Mouse (Mus musculus) cortical plate, adult 2 months (tissue): ENCODE data around the gene Ftsj3. TPM values are rescaled to one million over a fixed set of nuclear protein-coding genes. Genes with fewer than 3 reads are reported as not detected.
"Not testable (repeated sequence)": the region's sequence is repeated elsewhere in the genome, so short reads cannot be mapped to it uniquely, and the experiment has no call there.

Experiments used
- H3K27ac ChIP-seq: fragments of 200-500 bp; 2 replicates; pipeline ENCODE4 v1.5.1; 2012; ENCODE audit warnings: low read length, control low read depth, inconsistent platforms; ENCODE audit not compliant: insufficient read depth
- H3K4me1 ChIP-seq: fragments of 200-500 bp; 2 replicates; pipeline ENCODE4 v1.6.1; 2011; ENCODE audit warnings: low read length; ENCODE audit not compliant: control insufficient read depth, insufficient read depth
- H3K4me3 ChIP-seq: fragments of 200-500 bp; 2 replicates; pipeline ENCODE4 v1.5.1; 2011; ENCODE audit warnings: mild to moderate bottlenecking, low read length, control low read depth; ENCODE audit not compliant: insufficient read depth
- CTCF ChIP-seq: fragments of 200-500 bp; IDR thresholded peaks from 2 replicates; pipeline ENCODE4 v1.5.1; 2011; ENCODE audit warnings: mild to moderate bottlenecking, control low read depth, low read length; ENCODE audit not compliant: insufficient read depth; ENCODE audit errors: extremely low read depth
- POLR2A ChIP-seq: fragments of 200-500 bp; IDR thresholded peaks from 2 replicates; pipeline ENCODE4 v1.6.1; 2011; ENCODE audit warnings: mild to moderate bottlenecking, low read length, control low read depth; ENCODE audit not compliant: insufficient read depth; ENCODE audit errors: extremely low read depth
- polyA plus RNA-seq: library from polyadenylated mRNA; depleted of rRNA; stranded (reverse); fragments of >200 nt; gene quantifications from 2 replicates; pipeline ENCODE4 v1.2.3, GENCODE M21; 2012

Gene Ftsj3
- polyA plus RNA-seq, 1 experiment, result 23.8 TPM

GRCm38 (mm10) chr11:106260826-106261450 is 5.1 kb upstream of the Ftsj3 start:
- H3K27ac ChIP-seq, result no peak overlapping the region
- TF ChIP-seq CTCF (no peak), POLR2A (no peak)

GRCm38 (mm10) chr11:106256775-106257174 is 896 bp upstream of the Ftsj3 start:
- TF ChIP-seq POLR2A (no peak), CTCF (no peak)
- Histone ChIP-seq H3K4me3 (peak overlapping the region; percentile 91), H3K27ac (no peak overlapping the region), H3K4me1 (peaks cover 5% of the 10 kb centered on the region; the same call in 1 of the 2 replicates)

More at GRCm38 (mm10) chr11:106260826-106261450, 5.1 kb upstream of the Ftsj3 start:
- Histone ChIP-seq H3K4me1 (peaks cover 3% of the 10 kb centered on the region; the same call in 1 of the 2 replicates), H3K4me3 (no peak overlapping the region)

GRCm38 (mm10) chr11:106255174-106255573 is 705 bp downstream of the Ftsj3 start:
- Histone ChIP-seq H3K27ac (no peak overlapping the region), H3K4me3 (peak overlapping the region; percentile 91)
- TF ChIP-seq CTCF (no peak), POLR2A (no peak)

GRCm38 (mm10) chr11:106254767-106255166 is 1.1 kb downstream of the Ftsj3 start:
- Histone ChIP-seq H3K4me3 (peak overlapping the region; percentile 91; the same call in 1 of the 2 replicates), H3K27ac (no peak overlapping the region), H3K4me1 (peaks cover 3% of the 10 kb centered on the region; the same call in 1 of the 2 replicates)
- TF ChIP-seq CTCF (no peak), POLR2A (no peak)

More at GRCm38 (mm10) chr11:106255174-106255573, 705 bp downstream of the Ftsj3 start:
- H3K4me1 ChIP-seq, result peaks cover 3% of the 10 kb centered on the region; the same call in 1 of the 2 replicates

DNA sequence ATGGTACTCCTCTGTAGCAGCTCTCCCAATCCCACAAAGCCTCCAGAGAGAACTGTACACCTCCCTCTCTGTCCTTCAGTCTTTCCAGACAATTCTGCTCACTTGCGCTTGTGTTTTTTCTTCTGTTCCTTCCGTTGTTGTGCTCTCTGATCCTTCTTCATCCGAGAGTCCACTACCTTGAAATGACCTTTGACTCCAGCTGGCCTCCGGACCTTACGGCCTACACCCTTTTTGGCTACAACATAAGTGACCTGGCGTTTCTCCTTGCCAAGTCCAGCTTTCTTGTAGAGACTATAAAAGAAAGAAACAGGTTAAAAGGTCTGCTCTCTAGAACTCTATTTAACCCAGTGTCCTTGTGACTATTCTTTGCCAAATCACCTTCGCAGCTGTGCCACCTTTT is 6.6 kb downstream of the Ftsj3 start:
- H3K4me1 ChIP-seq, result no peaks in the 10 kb centered on the region
- H3K4me3 ChIP-seq, result no peak overlapping the region
- TF ChIP-seq POLR2A, result no peak
- no peak for TF ChIP-seq CTCF
- no peak overlapping the region for H3K27ac ChIP-seq

- Histone ChIP-seq H3K27ac (no peak overlapping the region), H3K4me3 (no peak overlapping the region), H3K4me1 (no peaks in the 10 kb centered on the region)
- TF ChIP-seq CTCF (0 out of 2 replicates have a peak, but pooled peaks have one; percentile 13), POLR2A (no peak)
Observed at GRCm38 (mm10) chr11:106246834-106247233, 9.0 kb downstream of the Ftsj3 start.

GRCm38 (mm10) chr11:106233978-106234377 is 21.9 kb downstream of the Ftsj3 start:
- H3K27ac ChIP-seq, H3K4me1 ChIP-seq, H3K4me3 ChIP-seq: not testable (repeated sequence)

DNA sequence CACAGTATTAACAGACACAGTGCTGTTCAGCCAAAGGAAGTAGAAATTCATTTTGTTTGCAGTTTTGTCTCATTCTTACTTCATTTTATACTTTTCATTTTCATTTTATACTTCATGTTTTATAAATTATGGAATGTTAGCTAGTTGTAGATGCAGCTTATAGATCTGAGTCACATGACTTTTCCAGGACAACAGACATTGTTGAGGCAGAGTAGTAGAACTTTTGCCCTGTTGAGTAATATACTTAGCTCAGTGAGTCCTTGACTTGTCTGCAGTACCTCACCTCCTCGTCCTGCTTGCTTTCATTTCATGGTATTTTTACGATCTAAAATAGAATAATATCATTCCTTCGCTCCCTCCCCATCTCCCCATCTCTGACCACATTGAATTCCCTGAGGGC is 35.3 kb downstream of the Ftsj3 start:
- Histone ChIP-seq H3K4me1 (no peaks in the 10 kb centered on the region; the same call in 1 of the 2 replicates), H3K27ac (no peak overlapping the region), H3K4me3 (no peak overlapping the region)
- TF ChIP-seq POLR2A, result no peak

GRCm38 (mm10) chr11:106216730-106217490 is 39.0 kb downstream of the Ftsj3 start, which contains the start of gene Ddx42:
TSS of gene Ddx42 (plus strand) at chr11:106216926.
- Histone ChIP-seq H3K4me1 (peaks cover 1% of the 10 kb centered on the region; the same call in 1 of the 2 replicates), H3K4me3 (peak within 1 kb of the TSS; percentile 68), H3K27ac (peak within 1 kb of the TSS; percentile 76)
- TF ChIP-seq POLR2A (0 out of 2 replicates have a peak, but pooled peaks have one; percentile 39), CTCF (no peak)
